Comparison of ENCODE assay signal across 8 mouse cellular contexts in genomic region chr2:127247592-127248333, GRCm38 (mm10). TPM values are rescaled to one million over a fixed set of nuclear protein-coding genes. Genes with fewer than 3 reads are reported as not detected.
DNase-seq lines count a peak whose midpoint lies in the region; ATAC-seq lines count a peak whose summit lies in the region.

Ciao1 (minus strand) TSS chr2:127247816.
Tmem127 (plus strand) TSS chr2:127247908.

- ATAC-seq in inflammation-experienced regulatory T-cells, adult 6 months: peak; percentile 99
- peak; percentile 89 for ATAC-seq in megakaryocyte-erythroid progenitor cell, adult 5-6 weeks (replicated peaks; ENCODE audit: low FRiP score, low TSS enrichment, poor library complexity, severe bottlenecking)

- peak; percentile 98 for DNase-seq in adrenal gland, adult (ENCODE audit: inconsistent age in 2 of 2, low spot score in 1 of 2)
- DNase-seq in embryo, embryonic 10.5 days (ENCODE audit: low spot score): peak; percentile 99
- DNase-seq in gastrocnemius, postnatal 14 days: peak; percentile 99
- DNase-seq in left cerebral cortex, postnatal 10 days (ENCODE audit: extremely low spot score in 1 of 2, low spot score in 2 of 2): peak; percentile 98 to 99
- peak; percentile 98 for DNase-seq in right cerebral cortex, postnatal 25 days
- peak; percentile 96 to 98 for DNase-seq in urinary bladder, postnatal 4 days (ENCODE audit: low spot score in 2 of 2)

- intact Hi-C loops in gastrocnemius, postnatal 14 days (cut with DNase I; ENCODE audit: low total_unique reads): loop anchor here (10.0 kb wide), 1 partner anchor 87 kb away; the partner anchor contains the start of genes Astl and Dusp2
- intact Hi-C loops in left cerebral cortex, postnatal 10 days (cut with DNase I): no loop called here

RNA-seq across cellular contexts. Expression of gene Ciao1, which starts in this region (rescaled TPM):
- 10 to 100 TPM; 44.5 to 47.9 TPM for total RNA-seq in gastrocnemius, postnatal 14 days (2021)
- 10 to 100 TPM; 39.3 to 59.1 (median 51.3) TPM for polyA plus RNA-seq in inflammation-experienced regulatory T-cells, adult 6 months (2017; shearing (Covaris generic))
- total RNA-seq in left cerebral cortex, postnatal 10 days (2021): 10 to 100 TPM; 62.5 to 66.0 TPM
- total RNA-seq in megakaryocyte-erythroid progenitor cell, adult 5-6 weeks (2014; fragmentation: Nextera tagmentation): 39.4 and 40.1 TPM in 2 replicates
- 19.0 and 45.1 TPM in 2 replicates for total RNA-seq in megakaryocyte-erythroid progenitor cell, adult 5-6 weeks (2017)

RNA-seq across cellular contexts. Expression of gene Tmem127, which starts in this region (rescaled TPM):
- total RNA-seq in gastrocnemius, postnatal 14 days (2021): 10 to 100 TPM; 24.0 to 28.9 TPM
- polyA plus RNA-seq in inflammation-experienced regulatory T-cells, adult 6 months (2017; shearing (Covaris generic)): 10 to 100 TPM; 49.4 to 81.0 (median 67.0) TPM
- total RNA-seq in left cerebral cortex, postnatal 10 days (2021): 100 to 1,000 TPM; 115 to 118 TPM
- 17.5 and 26.0 TPM in 2 replicates for total RNA-seq in megakaryocyte-erythroid progenitor cell, adult 5-6 weeks (2014; fragmentation: Nextera tagmentation)
- total RNA-seq in megakaryocyte-erythroid progenitor cell, adult 5-6 weeks (2017): 38.7 and 39.5 TPM in 2 replicates

Comparison
In these comparisons a context has a peak if more than half of its experiments do, and no peak if none do; other contexts are left out.
1. Peak in every context shown above with its lines: DNase-seq and ATAC-seq.